Mouse (Mus musculus): ENCODE measurements at regions not wholly inside any gene's neighbourhood (a gene's known extent, or its start where the extent isn't known, plus 50 kb on each side); places are given as distances from the start of the nearest gene placed in this dataset.

DNA sequence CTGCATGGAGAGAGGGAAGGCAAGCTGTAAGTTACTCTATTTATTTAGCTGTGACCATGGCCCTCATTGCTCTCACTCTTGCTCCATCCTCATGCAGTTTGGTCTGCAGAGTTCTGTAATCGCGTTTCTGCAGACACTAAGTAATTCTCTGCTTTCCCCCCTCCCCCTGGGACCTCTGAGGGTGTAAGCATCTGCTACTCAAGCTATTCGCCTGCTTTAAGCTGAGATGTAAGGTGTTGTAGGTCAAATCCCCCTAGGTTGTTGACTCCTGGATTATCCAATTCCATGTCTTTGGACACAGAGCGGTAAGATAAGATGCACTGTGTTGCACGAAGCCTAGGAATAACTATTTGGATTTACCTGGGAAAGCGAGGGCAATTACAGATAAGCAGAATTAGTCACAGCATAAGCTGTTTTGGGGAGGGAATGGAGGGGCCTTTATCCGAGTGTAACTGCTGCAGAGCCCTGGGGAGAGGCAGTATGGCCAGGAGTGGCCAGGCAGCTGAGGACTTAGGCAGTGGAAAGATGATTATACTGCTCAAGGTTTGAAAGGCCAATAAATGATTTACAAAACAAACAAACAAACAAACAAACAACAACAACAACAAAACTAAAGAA lies 561.8 kb upstream of the BB014433 start:
- Histone ChIP-seq H3K9me3 (replicated peaks; ENCODE audit: control insufficient read depth, low read length) (no peaks in the 10 kb centered on the region), H3K36me3 (replicated peaks; ENCODE audit: control insufficient read depth, insufficient read depth, low read depth, low read length) (no peaks in the 10 kb centered on the region), H3K4me2 (ENCODE audit: low read depth, low read length) (no peak overlapping the region), H3K4me1 (ENCODE audit: control insufficient read depth, insufficient read depth, low read length) (no peaks in the 10 kb centered on the region), H3K27me3 (ENCODE audit: control insufficient read depth, insufficient read depth, low read length) (no peaks in the 10 kb centered on the region), H3K9ac (replicated peaks; ENCODE audit: low read length) (no peak overlapping the region), H3K4me3 (ENCODE audit: low read depth, low read length) (no peak overlapping the region), H3K27ac (replicated peaks; ENCODE audit: low read depth, low read length) (no peak overlapping the region)
- WGBS: 39% methylated on average over 7 of the region's 7 CpGs
- DNase-seq (ENCODE audit: low spot score) (no peak), ATAC-seq (replicated peaks; ENCODE audit: insufficient number of reproducible peaks, low FRiP score, low TSS enrichment, low read depth) (no peak)

DNA sequence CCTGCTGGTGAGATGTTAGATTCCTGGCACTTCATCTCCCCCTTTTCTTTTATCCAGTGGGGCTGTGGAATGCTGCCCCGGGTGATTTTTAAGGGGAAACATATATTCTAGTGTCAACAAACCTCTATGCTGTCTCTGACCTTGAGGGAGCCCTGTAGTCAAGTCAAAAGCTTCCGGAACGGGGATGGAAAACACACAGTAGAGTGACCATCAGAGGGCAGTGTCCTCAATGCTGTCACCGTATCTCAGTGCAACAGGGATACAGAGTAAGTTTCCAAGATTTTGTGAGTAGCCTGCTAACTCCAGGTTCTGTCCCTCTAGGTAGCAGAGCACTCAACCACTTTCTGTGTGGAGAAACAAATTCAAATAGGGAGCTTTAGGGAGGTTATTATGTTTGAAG lies 555.7 kb upstream of the BB014433 start:
- Histone ChIP-seq H3K27me3 (ENCODE audit: control insufficient read depth, insufficient read depth, low read length) (no peaks in the 10 kb centered on the region), H3K9ac (replicated peaks; ENCODE audit: low read length) (no peak overlapping the region), H3K36me3 (replicated peaks; ENCODE audit: control insufficient read depth, insufficient read depth, low read depth, low read length) (no peaks in the 10 kb centered on the region), H3K27ac (replicated peaks; ENCODE audit: low read depth, low read length) (no peak overlapping the region), H3K9me3 (replicated peaks; ENCODE audit: control insufficient read depth, low read length) (no peaks in the 10 kb centered on the region), H3K4me3 (ENCODE audit: low read depth, low read length) (no peak overlapping the region), H3K4me1 (ENCODE audit: control insufficient read depth, insufficient read depth, low read length) (no peaks in the 10 kb centered on the region), H3K4me2 (ENCODE audit: low read depth, low read length) (no peak overlapping the region)
- DNase-seq (ENCODE audit: low spot score) (no peak), ATAC-seq (replicated peaks; ENCODE audit: insufficient number of reproducible peaks, low FRiP score, low TSS enrichment, low read depth) (no peak)
- WGBS: 80% methylated on average over 4 of the region's 4 CpGs

DNA sequence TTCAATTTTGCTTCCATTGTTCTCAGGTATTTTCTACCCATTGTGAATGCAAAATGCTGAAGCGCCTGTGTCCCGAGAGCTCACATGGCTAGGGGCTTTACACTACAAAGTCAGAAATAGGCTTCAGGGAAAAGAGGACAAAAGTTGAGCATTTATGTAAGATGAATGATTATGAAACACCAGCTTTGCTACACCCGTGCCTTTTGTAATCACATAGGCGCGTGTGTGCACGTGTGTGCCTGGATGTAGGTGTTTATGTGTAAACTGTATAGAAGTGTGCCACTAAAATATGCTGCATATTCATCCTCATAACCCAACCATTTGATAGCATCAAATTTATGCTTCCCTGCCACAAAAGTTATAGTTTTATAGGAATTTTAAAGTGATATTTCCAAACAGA lies 547.2 kb upstream of the BB014433 start:
- H3K36me3 ChIP-seq (replicated peaks; ENCODE audit: control insufficient read depth, insufficient read depth, low read depth, low read length): no peaks in the 10 kb centered on the region
- 89% methylated on average over 6 of the region's 6 CpGs for WGBS
- H3K4me1 ChIP-seq (ENCODE audit: control insufficient read depth, insufficient read depth, low read length): no peaks in the 10 kb centered on the region
- no peak for ATAC-seq (replicated peaks; ENCODE audit: insufficient number of reproducible peaks, low FRiP score, low TSS enrichment, low read depth)
- no peaks in the 10 kb centered on the region for H3K9me3 ChIP-seq (replicated peaks; ENCODE audit: control insufficient read depth, low read length)
- H3K27me3 ChIP-seq (ENCODE audit: control insufficient read depth, insufficient read depth, low read length): no peaks in the 10 kb centered on the region
- H3K4me2 ChIP-seq (ENCODE audit: low read depth, low read length): no peak overlapping the region
- H3K9ac ChIP-seq (replicated peaks; ENCODE audit: low read length): no peak overlapping the region
- no peak overlapping the region for H3K4me3 ChIP-seq (ENCODE audit: low read depth, low read length)
- DNase-seq (ENCODE audit: low spot score): no peak
- no peak overlapping the region for H3K27ac ChIP-seq (replicated peaks; ENCODE audit: low read depth, low read length)

DNA sequence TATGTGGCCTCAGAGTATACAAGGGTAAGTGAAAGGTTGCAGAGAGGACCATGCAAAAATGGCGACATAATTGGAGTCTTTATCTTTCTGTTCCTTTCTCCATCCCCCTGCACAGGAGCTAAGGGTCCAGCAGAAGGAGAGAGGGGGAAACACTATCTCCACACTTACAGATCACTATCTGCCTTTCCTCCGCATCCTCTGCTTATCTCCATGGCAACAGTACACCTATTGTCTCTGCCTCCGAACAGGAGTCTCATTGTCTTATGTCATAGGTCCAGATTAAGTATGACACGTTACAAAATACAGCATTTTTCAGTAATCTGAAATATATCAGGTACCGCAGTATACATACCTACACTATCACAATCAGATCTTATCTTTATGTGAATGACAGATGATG lies 537.9 kb upstream of the BB014433 start:
- Histone ChIP-seq H3K27me3 (ENCODE audit: control insufficient read depth, insufficient read depth, low read length) (no peaks in the 10 kb centered on the region), H3K9ac (replicated peaks; ENCODE audit: low read length) (no peak overlapping the region), H3K4me1 (ENCODE audit: control insufficient read depth, insufficient read depth, low read length) (no peaks in the 10 kb centered on the region), H3K4me3 (ENCODE audit: low read depth, low read length) (no peak overlapping the region), H3K36me3 (replicated peaks; ENCODE audit: control insufficient read depth, insufficient read depth, low read depth, low read length) (no peaks in the 10 kb centered on the region), H3K27ac (replicated peaks; ENCODE audit: low read depth, low read length) (no peak overlapping the region), H3K4me2 (ENCODE audit: low read depth, low read length) (no peak overlapping the region), H3K9me3 (replicated peaks; ENCODE audit: control insufficient read depth, low read length) (no peaks in the 10 kb centered on the region)
- no peak for DNase-seq (ENCODE audit: low spot score)
- 59% methylated on average over 5 of the region's 5 CpGs for WGBS
- ATAC-seq (replicated peaks; ENCODE audit: insufficient number of reproducible peaks, low FRiP score, low TSS enrichment, low read depth): no peak

DNA sequence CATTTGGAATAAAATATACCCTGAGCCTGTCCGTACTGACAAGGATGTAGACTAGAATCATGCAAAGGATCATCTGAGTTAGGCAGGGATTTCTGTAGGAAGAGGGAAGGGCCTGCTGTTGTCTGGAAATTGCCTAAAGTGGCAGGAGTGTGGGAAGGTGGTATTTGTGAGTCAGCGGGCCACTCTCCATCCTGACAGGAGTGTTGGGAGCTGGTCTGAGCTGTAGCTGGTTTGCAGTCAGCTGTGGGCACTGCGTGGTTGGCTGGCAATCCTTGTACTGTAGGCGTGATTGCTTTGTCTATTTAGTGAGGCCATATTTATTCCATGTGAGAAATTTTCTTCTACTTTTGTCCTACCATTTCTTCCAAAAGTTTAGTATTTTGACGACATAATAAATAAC lies 524.2 kb upstream of the BB014433 start:
- Histone ChIP-seq H3K27ac (replicated peaks; ENCODE audit: low read depth, low read length) (no peak overlapping the region), H3K4me2 (ENCODE audit: low read depth, low read length) (no peak overlapping the region), H3K36me3 (replicated peaks; ENCODE audit: control insufficient read depth, insufficient read depth, low read depth, low read length) (no peaks in the 10 kb centered on the region), H3K4me1 (ENCODE audit: control insufficient read depth, insufficient read depth, low read length) (no peaks in the 10 kb centered on the region), H3K4me3 (ENCODE audit: low read depth, low read length) (no peak overlapping the region), H3K27me3 (ENCODE audit: control insufficient read depth, insufficient read depth, low read length) (no peaks in the 10 kb centered on the region), H3K9me3 (replicated peaks; ENCODE audit: control insufficient read depth, low read length) (no peaks in the 10 kb centered on the region), H3K9ac (replicated peaks; ENCODE audit: low read length) (no peak overlapping the region)
- no peak for ATAC-seq (replicated peaks; ENCODE audit: insufficient number of reproducible peaks, low FRiP score, low TSS enrichment, low read depth)
- DNase-seq (ENCODE audit: low spot score): no peak
- WGBS: 91% methylated on average over 5 of the region's 5 CpGs

DNA sequence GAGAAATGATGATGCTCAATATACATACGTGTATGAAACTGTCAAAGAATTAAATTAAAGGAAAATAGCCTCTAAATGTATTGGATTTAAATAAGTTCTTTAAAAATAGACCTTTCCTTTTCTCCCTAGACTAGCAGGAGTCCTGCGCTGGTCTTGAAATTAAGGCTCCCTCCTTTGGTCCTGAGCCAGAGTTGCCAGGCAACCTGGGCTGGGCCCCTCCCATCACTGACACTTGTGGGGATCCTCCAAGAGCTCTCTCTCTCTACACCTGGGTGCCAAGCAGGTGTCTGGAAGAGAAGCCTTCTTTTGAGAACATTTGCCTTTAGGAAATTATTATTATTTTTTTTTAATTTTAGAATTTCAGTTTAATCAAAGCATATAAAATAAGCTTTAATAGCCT lies 521.9 kb upstream of the BB014433 start:
- H3K27ac ChIP-seq (replicated peaks; ENCODE audit: low read depth, low read length): no peak overlapping the region
- no peaks in the 10 kb centered on the region for H3K9me3 ChIP-seq (replicated peaks; ENCODE audit: control insufficient read depth, low read length)
- 81% methylated on average over 2 of the region's 2 CpGs for WGBS
- H3K4me2 ChIP-seq (ENCODE audit: low read depth, low read length): no peak overlapping the region
- H3K36me3 ChIP-seq (replicated peaks; ENCODE audit: control insufficient read depth, insufficient read depth, low read depth, low read length): no peaks in the 10 kb centered on the region
- no peak overlapping the region for H3K4me3 ChIP-seq (ENCODE audit: low read depth, low read length)
- DNase-seq (ENCODE audit: low spot score) (no peak), ATAC-seq (replicated peaks; ENCODE audit: insufficient number of reproducible peaks, low FRiP score, low TSS enrichment, low read depth) (no peak)
- H3K27me3 ChIP-seq (ENCODE audit: control insufficient read depth, insufficient read depth, low read length): no peaks in the 10 kb centered on the region
- no peak overlapping the region for H3K9ac ChIP-seq (replicated peaks; ENCODE audit: low read length)
- H3K4me1 ChIP-seq (ENCODE audit: control insufficient read depth, insufficient read depth, low read length): no peaks in the 10 kb centered on the region

DNA sequence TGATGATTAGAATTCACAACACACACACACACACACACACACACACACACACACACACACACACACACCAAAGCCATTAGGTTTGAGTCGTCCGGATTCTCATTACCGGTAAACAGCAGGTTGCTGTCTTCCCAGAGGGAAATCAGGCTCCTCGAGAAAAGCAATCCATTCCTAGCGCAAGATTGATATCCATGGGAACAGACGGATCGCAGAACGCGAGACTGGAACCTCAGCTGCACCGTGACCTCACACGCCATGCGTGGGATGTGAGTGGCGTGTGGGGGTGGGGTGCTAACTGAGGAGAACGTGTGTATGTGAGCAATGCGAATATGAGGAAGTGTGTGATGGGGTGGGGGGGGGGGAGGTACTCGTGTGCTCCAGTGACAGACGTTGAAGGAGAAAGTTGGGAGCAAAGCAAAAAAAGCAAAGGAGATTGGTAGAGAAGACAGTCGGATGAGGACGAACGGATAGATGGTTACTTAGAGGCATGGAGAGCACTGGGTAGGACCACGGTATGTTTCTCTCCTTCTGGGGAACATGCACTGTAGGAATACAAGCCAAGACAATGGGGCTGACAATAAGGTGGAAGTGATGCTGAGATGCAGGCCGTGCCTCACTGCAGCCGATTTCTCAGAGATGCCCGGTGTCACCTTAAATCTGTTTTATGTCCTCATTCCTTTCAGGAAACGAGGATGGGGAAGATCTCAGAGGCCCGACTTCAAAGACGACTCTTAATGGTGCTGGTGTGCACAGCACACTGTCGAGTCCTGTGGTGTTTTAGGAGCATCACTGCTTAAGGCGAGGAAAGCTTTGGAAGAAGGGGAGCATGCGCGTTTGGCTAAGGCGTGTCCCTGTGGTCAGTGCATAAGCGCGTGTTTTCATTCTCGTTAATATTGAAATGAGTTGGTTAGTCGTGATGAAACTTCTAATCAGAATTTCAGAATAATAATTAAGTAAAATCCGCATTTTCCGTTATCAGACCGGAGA lies 516.7 kb upstream of the BB014433 start:
- Histone ChIP-seq H3K36me3 (replicated peaks; ENCODE audit: control insufficient read depth, insufficient read depth, low read depth, low read length) (no peaks in the 10 kb centered on the region), H3K27ac (replicated peaks; ENCODE audit: low read depth, low read length) (no peak overlapping the region), H3K9ac (replicated peaks; ENCODE audit: low read length) (no peak overlapping the region), H3K4me3 (ENCODE audit: low read depth, low read length) (no peak overlapping the region), H3K4me2 (ENCODE audit: low read depth, low read length) (no peak overlapping the region), H3K9me3 (replicated peaks; ENCODE audit: control insufficient read depth, low read length) (no peaks in the 10 kb centered on the region), H3K4me1 (ENCODE audit: control insufficient read depth, insufficient read depth, low read length) (no peaks in the 10 kb centered on the region), H3K27me3 (ENCODE audit: control insufficient read depth, insufficient read depth, low read length) (no peaks in the 10 kb centered on the region)
- DNase-seq (ENCODE audit: low spot score) (no peak), ATAC-seq (replicated peaks; ENCODE audit: insufficient number of reproducible peaks, low FRiP score, low TSS enrichment, low read depth) (no peak)
- WGBS: 87% methylated on average over 39 of the region's 39 CpGs

DNA sequence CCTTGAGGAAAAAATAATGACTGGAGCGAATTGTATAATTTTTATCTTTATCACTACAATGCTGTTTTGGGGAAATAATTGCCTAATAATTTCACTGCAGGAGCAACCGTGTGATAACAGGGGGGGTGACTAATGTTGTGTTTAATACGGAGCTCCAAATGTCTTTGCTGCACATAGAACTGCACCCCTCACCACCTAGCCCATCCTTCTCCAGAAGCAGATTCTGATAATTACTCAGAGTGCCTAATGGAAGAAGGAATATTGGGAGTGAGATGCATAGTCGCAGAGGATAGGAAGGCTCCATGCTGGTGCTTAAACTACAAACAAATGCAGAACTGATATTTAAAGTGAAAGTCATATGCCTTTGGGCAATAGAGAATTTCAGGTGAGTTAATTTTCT lies 486.1 kb upstream of the BB014433 start:
- 90% methylated on average over 4 of the region's 4 CpGs for WGBS

More for the DNA sequence above, 486.1 kb upstream of the BB014433 start:
- ATAC-seq (replicated peaks; ENCODE audit: insufficient number of reproducible peaks, low FRiP score, low TSS enrichment, low read depth): no peak
- Histone ChIP-seq H3K9me3 (replicated peaks; ENCODE audit: control insufficient read depth, low read length) (no peaks in the 10 kb centered on the region), H3K4me3 (ENCODE audit: low read depth, low read length) (no peak overlapping the region), H3K9ac (replicated peaks; ENCODE audit: low read length) (no peak overlapping the region), H3K4me2 (ENCODE audit: low read depth, low read length) (no peak overlapping the region), H3K4me1 (ENCODE audit: control insufficient read depth, insufficient read depth, low read length) (no peaks in the 10 kb centered on the region), H3K27ac (replicated peaks; ENCODE audit: low read depth, low read length) (no peak overlapping the region), H3K36me3 (replicated peaks; ENCODE audit: control insufficient read depth, insufficient read depth, low read depth, low read length) (no peaks in the 10 kb centered on the region), H3K27me3 (ENCODE audit: control insufficient read depth, insufficient read depth, low read length) (no peaks in the 10 kb centered on the region)
- DNase-seq (ENCODE audit: low spot score): no peak

All from embryonic facial prominence, embryonic 11.5 days (tissue).